Mouse (Mus musculus): ENCODE measurements at regions not wholly inside any gene's neighbourhood (a gene's known extent, or its start where the extent isn't known, plus 50 kb on each side); places are given as distances from the start of the nearest gene placed in this dataset.
"Not testable (repeated sequence)": the region's sequence is repeated elsewhere in the genome, so short reads cannot be mapped to it uniquely, and the experiment has no call there.

DNA sequence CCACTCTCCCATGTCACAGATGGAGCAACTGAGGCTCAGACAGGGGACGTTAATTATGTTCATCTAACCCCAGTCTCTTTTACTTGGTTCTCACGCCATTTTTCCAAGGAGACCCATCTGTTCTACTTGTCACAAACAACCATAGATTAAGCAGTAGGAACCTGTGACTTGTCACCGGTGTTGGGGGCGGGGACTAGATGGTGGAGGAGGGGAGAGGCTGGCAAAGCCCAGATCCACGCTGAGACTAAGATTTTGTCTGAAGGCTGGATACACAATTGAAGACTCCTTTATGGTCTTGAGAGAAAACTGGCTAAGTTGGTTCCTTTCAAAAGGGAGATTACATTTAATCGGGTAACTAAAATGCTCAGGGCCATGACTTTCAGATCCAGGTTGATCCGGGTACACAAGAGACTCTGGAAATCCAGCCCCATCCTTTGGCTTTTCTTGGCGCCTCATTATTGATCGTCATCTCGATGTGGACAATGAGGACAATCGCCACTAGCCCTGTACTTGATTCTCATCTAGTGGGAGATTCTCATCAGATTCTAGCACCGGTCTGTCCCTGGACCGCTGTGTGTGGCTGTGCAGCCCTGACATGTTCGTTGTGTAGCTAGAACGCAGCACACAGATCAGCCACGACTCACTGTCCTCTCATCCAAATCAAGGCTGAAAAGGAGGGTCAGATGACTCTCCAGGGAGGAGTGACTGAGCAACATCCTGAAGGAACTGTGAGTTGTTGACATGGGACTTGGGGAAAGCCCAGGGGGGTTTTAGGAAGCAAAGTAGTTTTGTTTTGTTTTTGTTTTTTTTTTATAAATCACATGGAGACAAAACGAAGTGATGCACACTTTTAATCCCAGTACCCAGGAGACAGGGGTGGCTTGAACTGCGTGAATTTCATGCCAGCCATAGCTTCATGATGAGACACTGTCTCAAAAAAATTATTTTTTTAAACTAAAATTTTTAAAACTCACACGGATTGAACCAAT, 83.1 kb upstream of the Med13l start:
- H3K9me3 ChIP-seq = no peaks in the 10 kb centered on the region
- peak; percentile 28; the same call in 1 of the 2 replicates for ATAC-seq (ENCODE audit: low FRiP score, low read depth)
- no peak overlapping the region for H3K27ac ChIP-seq
- no peaks in the 10 kb centered on the region for H3K36me3 ChIP-seq
- H3K9ac ChIP-seq = no peak overlapping the region; the same call in 1 of the 2 replicates
- H3K4me2 ChIP-seq (replicated peaks) = peak overlapping the region; percentile 73
- H3K27me3 ChIP-seq (replicated peaks) = no peaks in the 10 kb centered on the region
- peak overlapping the region; percentile 34; the same call in 1 of the 2 replicates for H3K4me3 ChIP-seq
- H3K4me1 ChIP-seq = peaks cover 14% of the 10 kb centered on the region; the same call in 1 of the 2 replicates
- WGBS = 60% methylated on average over 19 of the region's 19 CpGs

DNA sequence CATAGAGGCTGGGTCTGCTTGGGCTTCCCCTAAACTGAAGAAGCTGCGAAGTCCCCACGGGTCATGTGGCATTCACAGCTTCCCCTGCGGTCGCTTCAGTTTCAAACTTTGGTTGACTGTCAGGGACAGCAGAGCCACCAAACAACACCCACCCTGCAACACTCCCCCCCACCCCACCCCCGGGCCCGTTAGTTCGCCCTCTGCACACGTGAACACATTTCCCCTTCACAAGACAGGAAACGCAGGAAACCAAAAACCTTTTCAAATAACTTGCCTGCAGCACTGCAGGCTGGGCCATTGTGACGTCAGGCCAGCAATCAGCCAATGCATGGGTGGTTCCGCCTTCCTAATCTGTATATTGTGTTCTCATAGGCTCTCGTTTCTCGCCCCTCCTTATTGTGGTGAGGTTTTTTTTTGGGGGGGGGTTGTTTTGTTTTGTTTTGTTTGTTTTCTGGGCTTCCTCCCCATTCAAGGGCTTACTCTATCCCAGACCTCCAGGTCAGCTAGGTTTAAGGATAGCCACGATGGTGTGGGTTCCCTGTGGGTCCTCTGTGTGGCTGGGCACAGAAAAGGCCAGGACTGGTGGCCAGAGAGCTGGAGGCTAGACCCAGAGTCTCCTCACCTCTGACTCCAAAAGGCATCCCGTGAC, 82.2 kb upstream of the Med13l start:
- Histone ChIP-seq H3K27me3 (replicated peaks) (no peaks in the 10 kb centered on the region), H3K4me1 (peaks cover 17% of the 10 kb centered on the region), H3K9me3 (no peaks in the 10 kb centered on the region), H3K27ac (no peak overlapping the region), H3K4me3 (peak overlapping the region; percentile 34; the same call in 1 of the 2 replicates), H3K36me3 (no peaks in the 10 kb centered on the region), H3K9ac (no peak overlapping the region; the same call in 1 of the 2 replicates), H3K4me2 (replicated peaks) (peak overlapping the region; percentile 73)
- WGBS = 5% methylated on average over 15 of the region's 15 CpGs
- ATAC-seq (ENCODE audit: low FRiP score, low read depth) = peak; percentile 84

DNA sequence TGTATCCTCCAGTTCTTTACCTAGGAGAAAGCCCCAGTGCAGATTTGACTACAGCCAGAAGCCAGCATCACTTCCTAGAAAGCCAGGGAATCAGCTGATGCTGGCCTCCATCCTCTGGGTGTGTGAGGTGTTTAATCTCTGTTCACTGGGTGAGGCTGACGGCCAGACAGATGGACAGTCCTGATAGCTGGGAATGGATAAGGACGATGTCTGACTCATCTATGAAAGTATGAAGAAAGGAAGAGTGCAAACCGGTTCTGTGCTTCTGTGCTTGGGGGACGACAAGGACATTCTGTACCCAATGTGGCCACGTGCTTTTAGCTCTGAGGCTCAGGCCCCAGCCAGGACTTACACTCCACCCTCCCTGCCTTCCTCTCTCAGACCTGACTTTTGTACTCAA, 80.5 kb upstream of the Med13l start:
- no peaks in the 10 kb centered on the region for H3K9me3 ChIP-seq

DNA sequence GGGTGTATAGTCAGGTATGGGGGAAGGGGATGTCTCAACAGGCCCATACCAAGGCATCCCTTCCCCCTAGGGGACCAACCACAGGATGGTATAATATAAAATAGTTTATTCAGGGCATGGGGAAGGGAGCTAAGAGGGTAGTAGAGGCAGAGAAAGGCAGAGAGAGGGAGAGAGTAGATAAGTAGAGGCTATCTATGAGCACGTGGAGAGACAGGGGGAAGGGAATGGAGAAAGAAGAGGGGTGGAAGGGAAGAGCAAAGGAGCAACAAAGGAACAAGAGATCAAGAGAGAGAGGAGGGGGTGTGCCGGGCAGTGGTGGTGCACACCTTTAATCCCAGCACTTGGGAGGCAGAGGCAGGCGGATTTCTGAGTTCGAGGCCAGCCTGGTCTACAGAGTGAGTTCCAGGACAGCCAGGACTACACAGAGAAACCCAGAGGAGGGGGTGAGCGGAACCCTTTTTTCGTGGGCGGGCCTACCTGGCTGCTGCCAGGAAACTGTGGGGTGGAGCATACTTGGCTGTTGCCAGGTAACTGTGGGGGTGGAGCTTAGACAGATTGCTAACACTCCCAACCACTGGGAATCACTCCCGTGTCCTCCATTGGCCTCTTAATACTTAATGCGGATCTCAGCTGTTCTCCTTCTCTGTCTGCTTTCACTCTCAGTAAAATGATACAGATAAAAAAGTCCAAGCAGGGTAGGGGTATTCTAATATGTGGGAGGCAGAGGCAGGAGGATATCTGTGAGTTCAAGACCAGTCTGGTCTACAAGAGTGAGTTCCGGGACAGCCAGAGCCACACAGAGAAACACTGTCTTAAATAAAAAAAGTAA, 79.3 kb upstream of the Med13l start:
- Histone ChIP-seq H3K27me3 (replicated peaks) (no peaks in the 10 kb centered on the region), H3K4me3 (no peak overlapping the region), H3K4me1 (peaks cover 17% of the 10 kb centered on the region), H3K4me2 (replicated peaks) (no peak overlapping the region), H3K27ac (no peak overlapping the region), H3K9ac (no peak overlapping the region), H3K36me3 (no peaks in the 10 kb centered on the region), H3K9me3 (no peaks in the 10 kb centered on the region)
- no peak for ATAC-seq (ENCODE audit: low FRiP score, low read depth)
- WGBS = 76% methylated on average over 10 of the region's 10 CpGs

More for the DNA sequence above, 80.5 kb upstream of the Med13l start:
- H3K27ac ChIP-seq = no peak overlapping the region
- H3K4me2 ChIP-seq (replicated peaks) = no peak overlapping the region
- no peak overlapping the region for H3K4me3 ChIP-seq
- no peak for ATAC-seq (ENCODE audit: low FRiP score, low read depth)
- peaks cover 17% of the 10 kb centered on the region for H3K4me1 ChIP-seq
- no peaks in the 10 kb centered on the region for H3K36me3 ChIP-seq
- H3K27me3 ChIP-seq (replicated peaks) = no peaks in the 10 kb centered on the region
- H3K9ac ChIP-seq = no peak overlapping the region
- 82% methylated on average over 5 of the region's 5 CpGs for WGBS

DNA sequence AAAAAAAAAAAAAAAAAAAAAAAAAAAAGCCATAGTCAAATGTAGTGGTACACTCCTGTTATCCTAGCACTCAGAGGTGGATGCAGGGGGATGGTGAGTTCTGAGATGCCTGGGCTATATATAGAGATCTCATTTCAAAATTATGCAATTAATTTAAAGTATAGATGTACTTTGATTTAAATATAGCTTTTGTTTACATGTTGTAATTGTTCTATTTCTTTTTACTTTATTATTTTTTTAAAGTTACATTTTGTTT, 78.8 kb upstream of the Med13l start:
- Histone ChIP-seq H3K27me3 (replicated peaks) (no peaks in the 10 kb centered on the region), H3K36me3 (no peaks in the 10 kb centered on the region), H3K9ac (no peak overlapping the region), H3K4me3 (no peak overlapping the region), H3K4me2 (replicated peaks) (no peak overlapping the region), H3K27ac (no peak overlapping the region), H3K9me3 (no peaks in the 10 kb centered on the region), H3K4me1 (peaks cover 17% of the 10 kb centered on the region)
- ATAC-seq (ENCODE audit: low FRiP score, low read depth) = no peak

DNA sequence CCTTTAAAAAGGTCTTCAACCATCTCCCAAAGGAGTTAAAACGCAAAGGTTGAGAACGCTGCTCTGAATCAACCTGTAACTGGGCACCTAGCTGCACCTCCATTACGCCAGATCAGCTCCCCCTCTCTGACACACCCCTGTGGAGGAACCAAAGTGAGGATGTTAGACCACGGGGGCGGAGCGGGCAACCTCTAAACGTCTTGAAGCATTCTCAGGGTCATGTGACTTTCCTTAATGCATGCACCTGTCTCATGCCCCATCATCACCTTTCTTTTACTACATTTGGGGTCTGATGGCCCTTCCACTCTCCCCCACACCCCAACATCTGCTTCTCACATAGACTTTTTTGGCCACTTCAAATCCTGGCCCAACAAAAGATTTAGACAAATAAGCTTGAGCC, 77.9 kb upstream of the Med13l start:
- Histone ChIP-seq H3K27me3 (replicated peaks) (no peaks in the 10 kb centered on the region), H3K9ac (no peak overlapping the region), H3K36me3 (no peaks in the 10 kb centered on the region), H3K4me1 (peaks cover 15% of the 10 kb centered on the region), H3K4me2 (replicated peaks) (no peak overlapping the region), H3K4me3 (no peak overlapping the region), H3K27ac (no peak overlapping the region), H3K9me3 (no peaks in the 10 kb centered on the region)
- ATAC-seq (ENCODE audit: low FRiP score, low read depth) = no peak
- WGBS = 47% methylated on average over 7 of the region's 7 CpGs

DNA sequence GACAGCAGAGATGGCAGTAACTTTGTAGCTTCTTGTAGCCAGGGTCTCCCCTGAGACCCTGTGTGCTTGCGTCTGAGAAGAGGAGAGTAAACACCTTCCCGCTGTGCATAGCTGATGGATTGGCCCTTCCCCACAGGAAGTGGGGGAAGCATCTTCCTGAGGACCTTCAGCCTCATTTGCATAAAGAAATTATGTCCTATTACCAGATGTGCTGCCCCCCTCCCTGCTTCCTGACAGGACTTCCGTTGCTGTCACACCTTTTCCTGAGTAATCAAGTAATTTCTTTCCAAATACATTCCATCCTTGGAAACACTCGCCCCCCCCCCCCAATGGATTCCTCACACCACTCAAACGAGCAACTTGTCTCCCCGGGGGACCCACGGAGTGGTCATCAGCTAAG, 77.5 kb upstream of the Med13l start:
- H3K27me3 ChIP-seq (replicated peaks) = no peaks in the 10 kb centered on the region
- H3K36me3 ChIP-seq = no peaks in the 10 kb centered on the region
- 9% methylated on average over 7 of the region's 7 CpGs for WGBS
- H3K4me1 ChIP-seq = peaks cover 12% of the 10 kb centered on the region
- H3K9me3 ChIP-seq = no peaks in the 10 kb centered on the region
- no peak overlapping the region for H3K9ac ChIP-seq
- no peak overlapping the region for H3K4me3 ChIP-seq
- no peak overlapping the region for H3K27ac ChIP-seq
- H3K4me2 ChIP-seq (replicated peaks) = no peak overlapping the region
- ATAC-seq (ENCODE audit: low FRiP score, low read depth) = no peak

DNA sequence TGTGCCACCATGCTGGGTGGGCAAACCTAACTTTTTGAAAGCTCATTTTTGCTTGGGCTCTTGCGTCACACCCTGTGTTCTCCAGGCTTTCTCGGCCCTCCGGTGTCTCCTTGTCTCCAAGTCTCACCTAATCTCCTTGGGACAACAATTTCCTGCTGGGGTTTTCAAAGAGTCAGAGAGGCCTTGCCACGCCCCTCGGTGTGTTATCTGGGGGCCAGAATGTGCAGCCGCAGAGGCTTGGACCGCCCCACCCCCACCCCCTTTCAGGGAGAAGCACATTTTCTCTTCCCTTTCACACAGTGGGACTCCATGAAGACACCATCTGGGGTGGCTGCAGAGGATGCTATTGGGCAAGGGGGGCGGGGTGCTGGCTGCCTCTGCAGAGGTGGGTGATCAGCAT, 76.9 kb upstream of the Med13l start:
- no peaks in the 10 kb centered on the region for H3K9me3 ChIP-seq
- H3K27me3 ChIP-seq (replicated peaks) = no peaks in the 10 kb centered on the region
- H3K4me3 ChIP-seq = no peak overlapping the region
- no peak for ATAC-seq (ENCODE audit: low FRiP score, low read depth)
- 14% methylated on average over 8 of the region's 8 CpGs for WGBS
- no peak overlapping the region; the same call in 1 of the 2 replicates for H3K27ac ChIP-seq
- peaks cover 11% of the 10 kb centered on the region for H3K4me1 ChIP-seq
- H3K4me2 ChIP-seq (replicated peaks) = no peak overlapping the region; the same call in 1 of the 2 replicates
- H3K36me3 ChIP-seq = no peaks in the 10 kb centered on the region
- no peak overlapping the region for H3K9ac ChIP-seq

DNA sequence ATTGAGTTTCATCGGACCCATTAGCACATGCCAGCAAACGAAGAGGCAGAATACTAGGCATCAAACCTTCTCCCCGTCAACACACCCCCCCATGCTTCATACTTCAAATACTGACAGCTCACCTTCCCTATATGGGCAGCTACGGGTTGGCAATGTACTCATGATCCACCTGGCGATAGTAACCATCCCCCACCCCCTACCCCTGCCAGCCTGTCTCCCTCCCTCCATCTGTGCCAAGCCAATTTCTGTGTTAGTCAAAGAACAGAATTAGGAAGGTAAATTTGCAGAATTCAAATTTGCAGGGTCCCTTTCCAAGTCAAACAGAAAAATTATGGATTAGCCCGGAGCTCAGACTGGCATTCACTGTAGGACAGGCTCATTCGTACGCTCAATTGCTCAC, 75.3 kb upstream of the Med13l start:
- 94% methylated on average over 8 of the region's 8 CpGs for WGBS

DNA sequence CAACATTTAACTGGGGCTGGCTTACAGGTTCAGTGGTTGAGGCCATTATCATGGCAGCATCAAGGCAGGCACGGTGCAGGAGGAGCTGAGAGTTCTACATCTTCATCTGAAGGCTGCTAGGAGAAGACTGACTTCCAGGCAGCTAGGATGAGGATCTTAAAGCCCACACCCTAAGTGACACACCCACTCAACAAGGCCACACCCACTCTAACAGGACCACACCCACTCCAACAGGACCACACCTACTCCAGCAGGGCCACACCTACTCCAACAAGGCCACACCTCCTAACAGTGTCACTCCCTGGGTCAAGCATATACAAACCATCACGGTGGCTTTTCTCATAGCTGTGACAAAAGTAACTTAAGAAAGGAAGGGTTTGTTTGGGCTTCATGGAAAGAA, 68.0 kb upstream of the Med13l start:
- WGBS = 88% methylated on average over 2 of the region's 2 CpGs
- H3K27me3 ChIP-seq (replicated peaks); ATAC-seq (ENCODE audit: low FRiP score, low read depth); H3K4me3 ChIP-seq; H3K4me1 ChIP-seq; H3K36me3 ChIP-seq; H3K27ac ChIP-seq; H3K9ac ChIP-seq; H3K9me3 ChIP-seq; H3K4me2 ChIP-seq (replicated peaks): not testable (repeated sequence)

More for the DNA sequence above, 75.3 kb upstream of the Med13l start:
- H3K4me1 ChIP-seq = peaks cover 11% of the 10 kb centered on the region
- no peak for ATAC-seq (ENCODE audit: low FRiP score, low read depth)
- no peaks in the 10 kb centered on the region for H3K27me3 ChIP-seq (replicated peaks)
- H3K4me3 ChIP-seq = no peak overlapping the region
- no peaks in the 10 kb centered on the region for H3K9me3 ChIP-seq
- no peak overlapping the region for H3K4me2 ChIP-seq (replicated peaks)
- no peak overlapping the region for H3K9ac ChIP-seq
- H3K27ac ChIP-seq = no peak overlapping the region
- H3K36me3 ChIP-seq = no peaks in the 10 kb centered on the region

DNA sequence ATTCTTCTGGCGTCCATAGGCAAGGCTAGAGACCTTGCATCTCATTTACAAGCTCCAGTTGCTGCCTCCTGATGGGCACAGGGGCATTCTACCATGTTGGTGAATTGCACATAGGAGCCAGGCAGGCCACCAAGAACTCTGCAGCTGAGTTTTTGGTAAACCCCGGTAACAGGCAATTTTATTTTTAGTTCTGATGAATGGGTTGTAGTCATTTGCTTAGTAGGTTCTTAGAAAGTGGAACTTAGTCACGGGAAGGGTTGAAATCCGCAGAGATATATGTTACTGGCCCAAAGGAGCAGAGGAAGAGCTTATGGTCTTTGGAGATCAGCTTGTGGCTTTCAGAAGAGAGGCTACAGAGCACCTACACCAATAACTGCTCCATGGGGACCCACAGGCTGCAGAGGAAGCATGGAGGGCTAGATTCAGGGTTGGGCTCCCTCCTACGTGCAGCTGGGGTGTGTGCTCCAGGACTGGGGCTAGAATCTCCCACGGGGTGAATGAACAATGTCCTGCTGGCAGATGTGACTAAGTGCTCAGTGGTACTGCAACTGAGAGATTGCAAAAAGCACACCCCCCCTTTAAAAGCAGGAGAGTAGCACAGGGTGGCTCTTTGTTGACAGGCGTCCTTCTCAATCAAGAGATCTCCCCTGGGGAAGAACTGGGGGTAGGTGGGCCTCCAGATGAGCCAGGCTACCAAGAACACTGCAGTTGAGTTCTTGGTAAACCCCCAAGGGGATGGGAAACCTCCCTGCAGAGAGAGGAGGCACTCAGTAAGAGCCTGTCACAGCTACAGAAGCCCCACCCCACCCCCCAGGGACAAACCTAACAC, 65.6 kb upstream of the Med13l start:
- H3K27ac ChIP-seq = no peak overlapping the region
- H3K36me3 ChIP-seq = no peaks in the 10 kb centered on the region
- no peaks in the 10 kb centered on the region for H3K9me3 ChIP-seq
- no peaks in the 10 kb centered on the region for H3K27me3 ChIP-seq (replicated peaks)
- no peak overlapping the region for H3K9ac ChIP-seq
- ATAC-seq (ENCODE audit: low FRiP score, low read depth) = no peak
- H3K4me3 ChIP-seq = no peak overlapping the region
- 69% methylated on average over 7 of the region's 7 CpGs for WGBS
- H3K4me2 ChIP-seq (replicated peaks) = no peak overlapping the region
- H3K4me1 ChIP-seq = peaks cover 6% of the 10 kb centered on the region; the same call in 1 of the 2 replicates

Measured in neural tube, embryonic 12.5 days (tissue).